Mouse (Mus musculus) kidney, adult 2 months (tissue): Measurements from ENCODE around the gene Epc2.

ENCODE experiments used
- CTCF ChIP-seq: fragments of 200-500 bp; conservative IDR thresholded peaks from 2 replicates; pipeline ENCODE4 v1.5.1; 2011; ENCODE audit warnings: low read depth, mild to moderate bottlenecking, control low read depth, low read length, moderate library complexity, mixed read lengths; ENCODE audit not compliant: insufficient read depth, insufficient read length
- POLR2A ChIP-seq: fragments of 200-500 bp; IDR thresholded peaks from one replicate; pipeline ENCODE4 v1.6.1; 2011; ENCODE audit warnings: low read depth, low read length, control low read depth

GRCm38 (mm10) chr2:49433211-49433610 lies 18.1 kb upstream of the Epc2 start:
- TF ChIP-seq POLR2A (no peak), CTCF (no peak)
